Mouse (Mus musculus) limb, embryonic 12.5 days (tissue): Measurements from ENCODE around the gene Edem2. TPM values are rescaled to one million over a fixed set of nuclear protein-coding genes. Genes with fewer than 3 reads are reported as not detected.

Source experiments
- ATAC-seq: fragments of 200-750 bp; cut with Nextera tagmentation; 2 replicates; pipeline ENCODE4 v1.8.0; 2017; ENCODE audit warnings: low read depth, moderate TSS enrichment; ENCODE audit not compliant: insufficient number of reproducible peaks, insufficient read depth, low FRiP score, low TSS enrichment
- H3K27ac ChIP-seq: fragments of 300-500 bp; sonication (generic); 2 replicates; pipeline ENCODE4 v1.5.1; 2016; ENCODE audit warnings: mild to moderate bottlenecking, moderate library complexity
- H3K27me3 ChIP-seq: fragments of 300-500 bp; sonication (generic); 2 replicates; pipeline ENCODE4 v1.6.1; 2016; ENCODE audit warnings: mild to moderate bottlenecking, moderate library complexity
- H3K36me3 ChIP-seq: fragments of 300-500 bp; sonication (generic); 2 replicates; pipeline ENCODE4 v1.6.1; 2016; ENCODE audit warnings: mild to moderate bottlenecking, moderate library complexity
- H3K4me1 ChIP-seq: fragments of 300-500 bp; sonication (generic); replicated peaks from 2 replicates; pipeline ENCODE4 v1.6.1; 2016
- H3K4me2 ChIP-seq: fragments of 300-500 bp; sonication (generic); 2 replicates; pipeline ENCODE4 v1.6.1; 2016; ENCODE audit warnings: mild to moderate bottlenecking, moderate library complexity
- H3K4me3 ChIP-seq: fragments of 300-500 bp; sonication (generic); replicated peaks from 2 replicates; pipeline ENCODE4 v1.5.1; 2016; ENCODE audit warnings: mild to moderate bottlenecking
- H3K9ac ChIP-seq: fragments of 300-500 bp; sonication (generic); replicated peaks from 2 replicates; pipeline ENCODE4 v1.6.1; 2016; ENCODE audit warnings: mild to moderate bottlenecking, moderate library complexity
- H3K9me3 ChIP-seq: fragments of 300-500 bp; sonication (generic); 2 replicates; pipeline ENCODE4 v1.6.1; 2016; ENCODE audit warnings: mild to moderate bottlenecking, moderate library complexity
- WGBS: fragments of 180-500 bp; shearing (Covaris S2); methylation state at CpG from one replicate; pipeline ENCODE4 v1.1.7; 2016; 5-methylcytosine and 5-hydroxymethylcytosine counted together
- polyA plus RNA-seq: library from polyadenylated mRNA; unstranded; fragments of >200 nt; fragmentation: Nextera tagmentation; extraction: Ambion mirVana; gene quantifications from 2 replicates; pipeline ENCODE4 v1.2.1, GENCODE M21; 2016

Edem2 gene
- 24.2 and 26.3 TPM in 2 replicates for polyA plus RNA-seq

DNA sequence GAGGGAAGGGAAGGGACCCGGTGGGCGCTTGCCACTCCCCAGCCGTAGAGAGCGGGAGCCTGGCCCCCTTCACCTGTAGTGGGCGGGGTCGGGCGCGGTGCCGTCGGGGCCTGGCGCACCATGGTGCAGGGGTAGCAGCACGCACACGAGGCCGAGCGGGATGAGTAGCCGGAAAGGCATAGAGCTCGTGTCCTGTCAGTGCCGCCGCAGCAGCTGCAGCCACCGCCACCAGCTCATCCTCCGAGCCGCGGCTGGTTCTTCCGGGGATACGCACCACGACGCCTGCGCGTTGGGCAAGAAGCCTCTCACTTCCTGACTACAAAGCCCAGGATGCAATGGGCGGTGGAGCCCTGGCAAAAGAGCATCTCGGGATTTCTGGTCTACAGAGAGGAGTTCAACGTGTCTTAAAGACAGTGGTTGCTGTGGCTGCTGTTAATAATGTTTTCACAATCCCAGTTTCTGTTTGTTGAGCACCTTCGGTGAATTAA, at the start of gene Edem2:
TSS of gene Edem2 (minus strand) at position 318 of the 488 bp plus-strand sequence.
- Histone ChIP-seq H3K9ac (peak within 1 kb of the TSS; percentile 66), H3K4me2 (peak within 1 kb of the TSS; percentile 94), H3K4me1 (peaks cover 7% of the 10 kb centered on the region), H3K4me3 (peak within 1 kb of the TSS; percentile 87), H3K27ac (no peak within 1 kb of the TSS), H3K9me3 (no peaks in the 10 kb centered on the region), H3K27me3 (no peaks in the 10 kb centered on the region), H3K36me3 (no peaks in the 10 kb centered on the region)
- peak; percentile 93 for ATAC-seq
- WGBS: under 1% methylated on average over 33 of the region's 33 CpGs

DNA sequence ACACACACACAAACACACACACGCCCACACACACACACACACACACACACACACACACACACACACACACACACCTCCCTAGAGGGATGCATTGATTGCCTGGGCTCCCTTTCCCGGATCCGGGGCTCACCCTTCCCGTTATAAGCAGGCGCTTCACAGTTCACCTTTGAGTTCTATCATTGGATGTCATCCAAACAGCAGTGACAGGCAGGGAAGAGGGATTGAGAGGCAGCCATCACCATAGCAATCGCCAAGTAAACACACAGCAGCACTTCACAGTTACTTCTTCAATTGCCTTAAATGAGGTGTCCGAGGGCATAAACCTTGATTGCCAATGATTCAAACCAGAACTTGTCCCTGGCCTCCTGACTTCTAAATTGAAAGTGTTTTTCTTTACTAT, 49.8 kb upstream of the Edem2 start:
- Histone ChIP-seq H3K4me1 (peaks cover 7% of the 10 kb centered on the region; the same call in 1 of the 2 replicates), H3K36me3 (no peaks in the 10 kb centered on the region), H3K27me3 (peaks cover 50% of the 10 kb centered on the region), H3K27ac (no peak overlapping the region), H3K4me2 (no peak overlapping the region), H3K9ac (no peak overlapping the region), H3K9me3 (no peaks in the 10 kb centered on the region), H3K4me3 (no peak overlapping the region)
- no peak for ATAC-seq
- WGBS: 33% methylated on average over 6 of the region's 7 CpGs

DNA sequence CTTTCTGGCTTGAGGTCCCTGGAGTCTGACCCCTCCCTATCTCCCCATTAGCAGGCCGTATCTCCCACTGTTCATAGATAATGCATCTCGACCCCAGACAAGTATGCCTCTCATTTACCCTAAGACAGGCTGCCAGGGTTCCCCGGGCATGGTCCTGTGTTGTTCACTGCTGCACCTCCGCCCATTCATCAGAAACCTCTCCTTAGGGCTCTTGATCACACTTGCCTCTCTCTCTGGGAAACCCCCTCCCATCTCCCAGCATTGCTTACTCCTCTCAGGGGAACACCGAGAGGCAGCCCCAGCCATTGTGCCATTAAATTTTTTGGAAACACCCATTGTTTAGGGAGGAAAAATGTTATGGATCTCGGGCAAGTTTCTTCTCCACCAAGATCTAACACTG, 48.7 kb upstream of the Edem2 start:
- 78% methylated on average over 6 of the region's 6 CpGs for WGBS
- ATAC-seq: no peak

DNA sequence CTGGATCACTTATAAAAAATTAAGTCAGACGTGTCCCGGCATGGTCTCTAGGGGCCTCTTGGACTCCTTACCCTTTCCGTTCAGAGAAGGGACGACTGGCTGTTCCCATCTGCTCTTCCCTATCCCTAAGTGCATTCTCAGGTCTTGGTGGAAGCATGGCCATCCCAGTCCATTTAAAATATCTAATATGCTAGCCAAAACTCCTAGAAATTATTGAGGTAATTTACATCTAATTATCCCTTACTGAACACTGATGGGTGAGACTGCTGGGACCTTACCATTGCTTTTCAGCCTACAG, 48.4 kb upstream of the Edem2 start:
- H3K4me1 ChIP-seq: peaks cover 7% of the 10 kb centered on the region; the same call in 1 of the 2 replicates
- H3K36me3 ChIP-seq: no peaks in the 10 kb centered on the region
- H3K4me3 ChIP-seq: no peak overlapping the region
- no peak overlapping the region for H3K9ac ChIP-seq
- 84% methylated on average over 4 of the region's 4 CpGs for WGBS
- peaks cover 64% of the 10 kb centered on the region for H3K27me3 ChIP-seq
- no peaks in the 10 kb centered on the region for H3K9me3 ChIP-seq
- H3K4me2 ChIP-seq: no peak overlapping the region
- H3K27ac ChIP-seq: no peak overlapping the region
- ATAC-seq: no peak

More for the DNA sequence above, 48.7 kb upstream of the Edem2 start:
- Histone ChIP-seq H3K36me3 (no peaks in the 10 kb centered on the region), H3K4me1 (peaks cover 7% of the 10 kb centered on the region; the same call in 1 of the 2 replicates), H3K9ac (no peak overlapping the region), H3K4me3 (no peak overlapping the region), H3K4me2 (no peak overlapping the region), H3K27ac (no peak overlapping the region), H3K27me3 (peaks cover 60% of the 10 kb centered on the region), H3K9me3 (no peaks in the 10 kb centered on the region)

DNA sequence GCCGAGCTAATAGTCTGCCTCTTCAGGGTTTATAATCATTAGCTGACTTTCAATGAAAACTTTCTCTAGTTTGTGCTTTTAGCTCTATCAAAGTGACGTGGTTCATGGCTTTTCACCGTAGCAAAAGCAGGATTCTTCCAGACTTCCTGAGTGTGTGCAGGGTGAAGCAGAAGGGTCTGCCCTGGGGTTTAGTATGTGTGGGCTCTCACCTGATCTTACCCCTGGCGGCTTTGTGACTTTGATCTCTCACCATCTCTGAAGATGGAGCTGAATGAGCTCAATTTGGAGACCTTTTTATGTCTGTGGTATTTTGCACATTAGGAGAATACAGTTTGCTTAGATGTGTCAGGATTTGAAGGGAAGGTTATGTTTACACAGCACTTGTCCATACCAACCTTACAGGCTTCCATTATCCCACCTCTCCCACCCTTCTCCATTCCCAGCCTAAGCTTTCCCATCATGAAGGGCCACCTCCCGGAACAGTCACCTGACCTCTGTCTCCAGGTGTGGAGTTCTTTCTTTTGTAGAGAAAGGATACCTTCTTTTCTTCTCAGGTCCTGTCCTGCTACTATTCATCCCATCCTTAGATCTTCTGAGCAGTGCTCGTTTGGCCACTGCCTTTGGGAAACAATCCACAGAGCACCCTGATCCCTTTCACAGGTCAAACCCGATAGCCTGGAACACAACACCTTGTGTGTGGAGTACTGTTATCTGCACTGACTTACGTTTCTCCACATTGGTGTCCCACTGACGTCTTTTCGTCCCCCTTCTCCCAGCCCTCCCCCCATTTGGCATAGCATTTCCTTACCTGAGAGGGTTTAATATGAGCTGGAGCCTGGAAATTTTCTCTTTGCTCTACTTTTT, 47.8 kb upstream of the Edem2 start:
- Histone ChIP-seq H3K27ac (no peak overlapping the region), H3K36me3 (no peaks in the 10 kb centered on the region), H3K4me2 (no peak overlapping the region), H3K4me1 (peaks cover 7% of the 10 kb centered on the region; the same call in 1 of the 2 replicates), H3K9ac (no peak overlapping the region), H3K4me3 (no peak overlapping the region), H3K27me3 (peaks cover 70% of the 10 kb centered on the region), H3K9me3 (no peaks in the 10 kb centered on the region)
- no peak for ATAC-seq
- 67% methylated on average over 10 of the region's 10 CpGs for WGBS

DNA sequence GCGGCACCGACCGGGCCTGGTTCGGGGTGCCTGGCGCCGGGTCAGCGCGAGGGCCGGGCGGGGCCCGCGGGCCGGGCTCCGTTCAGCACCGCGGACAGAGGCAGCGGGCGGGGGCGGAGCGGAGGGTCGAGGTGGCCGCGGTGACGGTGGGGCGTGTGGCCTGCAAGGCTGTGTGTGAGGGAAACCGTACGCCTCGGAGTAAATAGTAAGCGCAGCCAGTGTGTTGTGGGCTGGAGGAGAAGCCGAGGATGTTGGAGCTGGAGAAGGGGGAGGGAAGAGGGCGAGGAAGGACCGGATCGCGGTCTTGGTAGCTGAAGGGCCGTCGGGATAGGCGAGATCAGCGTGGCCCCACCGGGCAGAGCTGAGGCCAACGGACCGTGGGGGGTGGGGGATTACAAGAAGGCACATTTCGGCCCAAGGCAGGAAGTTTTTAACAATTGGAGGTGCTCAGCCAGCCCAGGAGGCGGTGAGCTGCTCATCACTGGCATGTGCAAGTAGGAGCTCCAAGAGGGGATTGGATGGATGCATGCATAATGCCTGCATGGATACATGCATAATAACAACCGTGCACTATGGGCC, 46.5 kb upstream of the Edem2 start:
- H3K9ac ChIP-seq: no peak overlapping the region
- no peaks in the 10 kb centered on the region for H3K9me3 ChIP-seq
- peaks cover 7% of the 10 kb centered on the region; the same call in 1 of the 2 replicates for H3K4me1 ChIP-seq
- peak overlapping the region; percentile 53 for H3K4me3 ChIP-seq
- H3K4me2 ChIP-seq: peak overlapping the region; percentile 86
- 2% methylated on average over 44 of the region's 44 CpGs for WGBS
- peaks cover 74% of the 10 kb centered on the region for H3K27me3 ChIP-seq
- H3K27ac ChIP-seq: no peak overlapping the region
- ATAC-seq: peak; percentile 52; the same call in 1 of the 2 replicates
- no peaks in the 10 kb centered on the region for H3K36me3 ChIP-seq

DNA sequence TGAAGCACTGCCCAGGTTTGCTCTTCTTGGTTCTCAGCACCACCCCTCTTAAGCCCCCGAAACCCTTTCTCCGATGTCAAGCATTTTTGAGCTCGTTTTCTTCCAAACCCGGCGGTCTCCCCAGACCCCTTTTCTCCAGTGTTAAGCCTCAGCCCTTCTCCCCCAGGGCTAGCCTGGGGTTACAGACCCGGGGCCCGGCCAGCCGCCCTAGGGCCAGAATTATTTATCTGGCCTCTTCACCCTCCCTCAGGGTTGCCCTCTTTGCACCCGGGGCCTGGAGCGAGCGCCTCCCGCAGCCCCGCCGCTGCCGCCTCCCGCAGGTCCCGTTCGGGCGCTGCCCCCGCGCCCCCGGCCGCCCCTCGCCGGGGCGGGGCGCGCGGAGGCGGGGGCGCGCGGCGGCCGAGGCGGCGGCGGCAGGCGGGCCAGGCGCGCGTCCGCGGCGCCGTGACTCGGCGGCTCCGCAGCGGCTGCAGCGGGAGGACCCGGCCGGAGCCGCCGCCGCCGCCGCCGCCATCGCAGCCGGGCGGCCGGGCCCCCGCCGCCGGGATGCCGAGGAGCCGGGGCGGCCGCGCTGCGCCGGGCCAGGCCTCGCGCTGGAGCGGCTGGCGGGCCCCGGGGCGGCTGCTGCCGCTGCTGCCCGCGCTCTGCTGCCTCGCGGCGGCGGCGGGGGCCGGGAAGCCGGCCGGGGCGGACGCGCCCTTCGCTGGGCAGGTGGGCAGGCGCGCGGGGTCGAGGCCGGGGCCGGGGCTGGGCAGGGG, 45.8 kb upstream of the Edem2 start, which contains the start of gene Mmp24:
TSS of gene Mmp24 (plus strand) at position 416 of the 758 bp plus-strand sequence.
- H3K4me2 ChIP-seq: peak within 1 kb of the TSS; percentile 86
- WGBS: 2% methylated on average over 97 of the region's 100 CpGs
- H3K36me3 ChIP-seq: no peaks in the 10 kb centered on the region
- H3K9ac ChIP-seq: no peak within 1 kb of the TSS
- peaks cover 7% of the 10 kb centered on the region; the same call in 1 of the 2 replicates for H3K4me1 ChIP-seq
- H3K9me3 ChIP-seq: no peaks in the 10 kb centered on the region
- ATAC-seq: no peak
- H3K4me3 ChIP-seq: peak within 1 kb of the TSS; percentile 53
- H3K27ac ChIP-seq: no peak within 1 kb of the TSS
- peaks cover 74% of the 10 kb centered on the region for H3K27me3 ChIP-seq

DNA sequence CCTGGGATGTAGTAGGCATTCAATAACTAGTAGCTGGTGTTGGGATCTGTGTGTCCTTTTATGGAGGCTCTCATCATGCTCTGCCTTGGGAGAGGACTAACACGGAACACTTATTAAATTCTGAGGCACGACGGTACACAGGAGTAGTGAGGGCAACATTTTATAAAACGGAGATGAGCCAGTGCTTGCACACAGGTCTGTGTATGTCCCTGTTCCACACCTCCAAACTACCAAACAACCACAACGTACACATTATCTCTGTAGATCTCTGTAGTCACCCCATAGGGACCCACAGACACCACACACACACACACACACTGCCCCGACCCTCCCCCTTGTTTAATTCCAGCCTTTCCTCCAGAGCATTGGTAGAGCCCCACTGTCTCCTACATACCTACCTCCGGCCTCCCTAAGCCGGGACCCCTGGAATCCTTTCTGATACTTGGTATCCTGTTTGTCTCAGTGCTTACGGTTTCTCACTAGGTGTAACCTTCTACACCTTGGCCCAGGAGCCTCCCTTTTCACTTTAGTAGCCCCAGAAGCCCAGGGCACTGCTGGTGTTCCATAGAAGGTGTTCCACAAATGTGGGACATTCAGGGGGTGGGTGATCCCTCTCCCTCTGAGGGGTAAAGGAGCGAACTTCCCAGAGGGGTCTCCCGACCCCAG, 45.1 kb upstream of the Edem2 start:
- WGBS: 51% methylated on average over 11 of the region's 11 CpGs
- H3K4me1 ChIP-seq: peaks cover 7% of the 10 kb centered on the region; the same call in 1 of the 2 replicates
- H3K9me3 ChIP-seq: no peaks in the 10 kb centered on the region
- H3K9ac ChIP-seq: no peak overlapping the region
- ATAC-seq: no peak
- H3K4me2 ChIP-seq: peak overlapping the region; percentile 86
- peaks cover 70% of the 10 kb centered on the region for H3K27me3 ChIP-seq
- no peak overlapping the region for H3K27ac ChIP-seq
- 0 out of 2 replicates have a peak overlapping the region, but pooled peaks have one; percentile 53 for H3K4me3 ChIP-seq
- H3K36me3 ChIP-seq: no peaks in the 10 kb centered on the region

DNA sequence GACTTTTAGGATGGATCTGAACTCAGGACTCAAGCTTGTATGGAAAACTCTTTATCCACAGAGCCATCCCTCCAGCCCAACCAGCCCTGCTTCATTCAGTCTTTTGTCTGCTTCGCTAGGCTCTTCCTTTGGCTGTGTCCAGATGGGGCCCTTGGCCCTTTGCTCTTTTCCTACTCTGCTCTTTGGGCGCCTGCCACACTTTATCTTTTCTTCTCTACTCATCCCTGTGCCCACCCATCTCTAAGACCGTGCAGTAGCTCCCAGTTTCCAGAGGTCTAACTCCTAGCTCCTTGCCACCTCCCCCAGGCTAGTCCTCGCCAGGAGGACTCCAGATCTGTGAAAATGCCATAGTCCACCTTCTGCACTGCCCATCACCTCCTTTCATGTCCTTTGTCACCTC, 44.4 kb upstream of the Edem2 start:
- Histone ChIP-seq H3K9me3 (no peaks in the 10 kb centered on the region), H3K4me2 (no peak overlapping the region), H3K27me3 (peaks cover 73% of the 10 kb centered on the region), H3K27ac (no peak overlapping the region), H3K9ac (no peak overlapping the region), H3K4me3 (no peak overlapping the region), H3K36me3 (no peaks in the 10 kb centered on the region), H3K4me1 (peaks cover 7% of the 10 kb centered on the region; the same call in 1 of the 2 replicates)
- 75% methylated on average over 4 of the region's 4 CpGs for WGBS
- no peak for ATAC-seq

DNA sequence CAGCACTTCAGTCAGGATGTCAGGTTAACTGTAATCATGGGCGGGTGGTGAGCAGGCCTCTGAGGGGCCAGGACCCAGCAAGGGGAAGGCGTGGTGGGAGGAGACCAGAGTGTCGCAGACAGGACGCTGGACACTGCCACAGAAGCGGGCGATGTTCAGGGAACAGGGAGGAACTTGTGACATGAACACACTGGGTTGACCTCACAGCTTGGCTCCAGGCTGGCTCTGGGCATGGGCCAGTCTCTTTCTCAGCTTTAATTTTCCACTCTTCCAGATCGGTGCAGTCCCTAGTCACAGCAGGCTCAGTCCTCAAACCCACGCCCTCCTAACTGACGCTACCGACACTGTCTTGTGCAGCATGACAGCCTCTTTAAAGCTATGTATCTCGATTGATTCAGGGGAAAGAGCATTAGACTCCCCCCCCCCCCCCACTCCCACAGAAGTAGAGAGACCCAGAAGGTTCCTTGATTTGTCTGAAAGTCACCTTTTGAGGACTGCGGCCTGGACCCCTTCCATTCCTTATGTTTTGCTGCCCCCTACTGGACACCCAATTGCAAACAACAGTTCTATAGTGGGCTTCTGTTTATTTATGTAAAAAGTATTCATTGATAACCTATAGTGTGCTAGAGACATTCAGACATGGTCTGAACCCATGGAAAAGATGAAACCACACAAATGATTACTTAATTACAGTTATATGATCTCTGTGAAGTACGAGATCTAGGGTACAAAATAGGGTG, 35.6 kb upstream of the Edem2 start:
- Histone ChIP-seq H3K27ac (no peak overlapping the region), H3K4me2 (no peak overlapping the region), H3K9me3 (no peaks in the 10 kb centered on the region), H3K36me3 (no peaks in the 10 kb centered on the region), H3K4me3 (no peak overlapping the region), H3K4me1 (no peaks in the 10 kb centered on the region), H3K27me3 (peaks cover 10% of the 10 kb centered on the region; the same call in 1 of the 2 replicates), H3K9ac (no peak overlapping the region)
- peak; percentile 37; the same call in 1 of the 2 replicates for ATAC-seq
- WGBS: 55% methylated on average over 13 of the region's 13 CpGs
